ENCODE assay signal across 19 mouse cellular contexts in genomic region chr17:75182319-75183001, GRCm38 (mm10).
DNase-seq lines count a peak whose midpoint lies in the region; ATAC-seq and TF ChIP-seq lines count a peak whose summit lies in the region.
"Had no signal": no experiment of that assay in that cellular context is flagged by ENCODE, and none has a peak within 500 bp of the region (broad histone marks: within the 10 kb centered on the region; RNA-seq: fewer than 3 reads in every experiment).

No protein-coding gene starts in this region.

- ATAC-seq in intestine, embryonic 14.5 days (replicated peaks; ENCODE audit: low FRiP score, low TSS enrichment, low read depth): no peak
- ATAC-seq in intestine, postnatal 0 days: no peak
- ATAC-seq in megakaryocyte, adult 5-6 weeks (ENCODE audit: poor library complexity, severe bottlenecking): no peak
- ATAC-seq: liver, postnatal 0 days; Patski had no signal

- H3K27ac ChIP-seq in intestine, embryonic 14.5 days (ENCODE audit: low read depth): peak overlapping the region; percentile 14; the same call in 1 of the 2 replicates
- no peak overlapping the region for H3K27ac ChIP-seq in intestine, postnatal 0 days (ENCODE audit: low read depth, low read length)
- no peak overlapping the region for H3K27ac ChIP-seq in thymus, adult 2 months (ENCODE audit: control insufficient read depth, insufficient read depth, low read length)
- H3K27ac ChIP-seq: heart, embryonic 13.5 days had no signal

- H3K9me3 ChIP-seq in intestine, embryonic 14.5 days (ENCODE audit: control insufficient read depth, low read length): no peaks in the 10 kb centered on the region
- no peaks in the 10 kb centered on the region for H3K9me3 ChIP-seq in intestine, postnatal 0 days (ENCODE audit: control insufficient read depth)
- H3K9me3 ChIP-seq in megakaryocyte, embryonic 14.5 days: peaks cover 7% of the 10 kb centered on the region; the same call in 1 of the 2 replicates
- H3K9me3 ChIP-seq: heart, embryonic 13.5 days had no signal

- peak; percentile 33 to 45 for DNase-seq in cerebellum, postnatal 10 days
- DNase-seq in cerebellum, adult 8-10 months: no peak
- peak; percentile 38 for DNase-seq in intestine, embryonic 14.5 days (ENCODE audit: low spot score)
- no peak for DNase-seq in spleen, postnatal 4 days (ENCODE audit: low spot score in 2 of 2)
- DNase-seq in thymus, adult 2 months: no peak
- DNase-seq: adrenal gland, adult 8-10 months; cerebellum, adult 9-11 months; embryo, embryonic 11 days; kidney, adult 18-20 months; liver; liver, postnatal 0 days; right cerebral cortex, postnatal 14 days; spleen, adult 18-20 months; thymus, postnatal 14 days had no signal

- H3K27me3 ChIP-seq in intestine, embryonic 14.5 days (replicated peaks; ENCODE audit: control insufficient read depth, insufficient read depth, low read length): no peaks in the 10 kb centered on the region
- no peaks in the 10 kb centered on the region for H3K27me3 ChIP-seq in intestine, postnatal 0 days (replicated peaks; ENCODE audit: control insufficient read depth, insufficient read depth, low read length)
- no peaks in the 10 kb centered on the region for H3K27me3 ChIP-seq in megakaryocyte, embryonic 14.5 days (replicated peaks)
- H3K27me3 ChIP-seq in thymus, adult 2 months (ENCODE audit: control insufficient read depth, insufficient read depth, low read length): no peaks in the 10 kb centered on the region
- H3K27me3 ChIP-seq: heart, embryonic 13.5 days; Patski had no signal

- no peaks in the 10 kb centered on the region for H3K36me3 ChIP-seq in intestine, embryonic 14.5 days (ENCODE audit: control insufficient read depth, insufficient read depth, low read length)
- H3K36me3 ChIP-seq in intestine, postnatal 0 days (ENCODE audit: control insufficient read depth, insufficient read depth): no peaks in the 10 kb centered on the region
- peaks cover 76% of the 10 kb centered on the region for H3K36me3 ChIP-seq in megakaryocyte, embryonic 14.5 days (replicated peaks; ENCODE audit: low read length)
- H3K36me3 ChIP-seq in thymus, adult 2 months (ENCODE audit: control insufficient read depth, insufficient read depth, low read length): no peaks in the 10 kb centered on the region

- no peak overlapping the region for H3K4me3 ChIP-seq in intestine, embryonic 14.5 days (ENCODE audit: low read depth, low read length)
- no peak overlapping the region for H3K4me3 ChIP-seq in intestine, postnatal 0 days (ENCODE audit: low read depth, low read length)
- peak overlapping the region; percentile 38 for H3K4me3 ChIP-seq in megakaryocyte, embryonic 14.5 days (replicated peaks)
- no peak overlapping the region for H3K4me3 ChIP-seq in thymus, adult 2 months (ENCODE audit: control insufficient read depth, insufficient read depth, low read length)
- H3K4me3 ChIP-seq: heart, embryonic 13.5 days had no signal

- H3K4me1 ChIP-seq in intestine, embryonic 14.5 days (replicated peaks; ENCODE audit: control insufficient read depth, insufficient read depth, low read length): peaks cover 26% of the 10 kb centered on the region
- H3K4me1 ChIP-seq in intestine, postnatal 0 days (replicated peaks; ENCODE audit: control insufficient read depth, insufficient read depth, low read length): no peaks in the 10 kb centered on the region
- peaks cover 86% of the 10 kb centered on the region for H3K4me1 ChIP-seq in megakaryocyte, embryonic 14.5 days
- no peaks in the 10 kb centered on the region for H3K4me1 ChIP-seq in thymus, adult 2 months (replicated peaks; ENCODE audit: control insufficient read depth, insufficient read depth, low read length)

- H3K4me2 ChIP-seq in intestine, embryonic 14.5 days (ENCODE audit: low read length): no peak overlapping the region
- H3K4me2 ChIP-seq in intestine, postnatal 0 days (replicated peaks; ENCODE audit: low read depth): no peak overlapping the region
- H3K4me2 ChIP-seq: heart, embryonic 13.5 days had no signal

- TF ChIP-seq CTCF in intestine, postnatal 0 days (IDR thresholded peaks at IDR 0.05; ENCODE audit: low read depth): no peak
- no peak for TF ChIP-seq CTCF in thymus, adult 2 months (IDR thresholded peaks at IDR 0.05; ENCODE audit: borderline replicate concordance, control insufficient read depth, extremely low read depth, insufficient read depth, low read length, poor library complexity)

- H3K9ac ChIP-seq in intestine, embryonic 14.5 days (ENCODE audit: low read length): no peak overlapping the region
- no peak overlapping the region for H3K9ac ChIP-seq in intestine, postnatal 0 days (ENCODE audit: low read depth, low read length)
- H3K9ac ChIP-seq: heart, embryonic 13.5 days; liver, postnatal 0 days had no signal

- 72% methylated on average over 14 of the region's 14 CpGs for WGBS in intestine, embryonic 14.5 days
- WGBS in intestine, postnatal 0 days: 71% methylated on average over 14 of the region's 14 CpGs
- 97% methylated on average over 14 of the region's 14 CpGs for WGBS in thymus, adult 2 months

- no peak for TF ChIP-seq POLR2A in thymus, adult 2 months (IDR thresholded peaks at IDR 0.05; ENCODE audit: control insufficient read depth, extremely low read depth, insufficient read depth, low read length, poor library complexity)

Comparison
In these comparisons a context has a peak if more than half of its experiments do, and no peak if none do; other contexts are left out.
1. DNase-seq: peak in cerebellum, postnatal 10 days (2 of 2) and intestine, embryonic 14.5 days (single experiment); none in cerebellum, adult 8-10 months (single experiment), spleen, postnatal 4 days (0 of 2) and thymus, adult 2 months (single experiment).